Mouse (Mus musculus) midbrain, embryonic 13.5 days (tissue): ENCODE results near the gene Arl3. TPM values are rescaled to one million over a fixed set of nuclear protein-coding genes. Genes with fewer than 3 reads are reported as not detected.

Experiments used
- ATAC-seq: fragments of 200-750 bp; cut with Nextera tagmentation; 2 replicates; pipeline ENCODE4 v1.8.0; 2017; ENCODE audit warnings: mild to moderate bottlenecking, moderate TSS enrichment, moderate library complexity
- H3K27ac ChIP-seq: fragments of 300-500 bp; sonication (generic); 2 replicates; pipeline ENCODE4 v1.5.1; 2015; ENCODE audit warnings: inconsistent platforms, mild to moderate bottlenecking, moderate library complexity
- H3K27me3 ChIP-seq: fragments of 300-500 bp; sonication (generic); 2 replicates; pipeline ENCODE4 v1.6.1; 2015; ENCODE audit warnings: mild to moderate bottlenecking, inconsistent platforms
- H3K36me3 ChIP-seq: fragments of 300-500 bp; sonication (generic); 2 replicates; pipeline ENCODE4 v1.6.1; 2015; ENCODE audit warnings: mild to moderate bottlenecking, inconsistent platforms
- H3K4me1 ChIP-seq: fragments of 300-500 bp; sonication (generic); replicated peaks from 2 replicates; pipeline ENCODE4 v1.6.1; 2015; ENCODE audit warnings: inconsistent platforms
- H3K4me2 ChIP-seq: fragments of 300-500 bp; sonication (generic); replicated peaks from 2 replicates; pipeline ENCODE4 v1.6.1; 2015; ENCODE audit warnings: moderate library complexity, mild to moderate bottlenecking, inconsistent platforms
- H3K4me3 ChIP-seq: fragments of 300-500 bp; sonication (generic); replicated peaks from 2 replicates; pipeline ENCODE4 v1.5.1; 2015; ENCODE audit warnings: mild to moderate bottlenecking, inconsistent platforms
- H3K9ac ChIP-seq: fragments of 300-500 bp; sonication (generic); replicated peaks from 2 replicates; pipeline ENCODE4 v1.6.1; 2015; ENCODE audit warnings: mild to moderate bottlenecking, inconsistent platforms
- H3K9me3 ChIP-seq: fragments of 300-500 bp; sonication (generic); 2 replicates; pipeline ENCODE4 v1.6.1; 2016; ENCODE audit warnings: mild to moderate bottlenecking, inconsistent platforms
- WGBS: fragments of 180-500 bp; shearing (Covaris S2); methylation state at CpG from one replicate; pipeline ENCODE4 v1.1.7; 2015; 5-methylcytosine and 5-hydroxymethylcytosine counted together
- polyA plus RNA-seq: library from polyadenylated mRNA; unstranded; fragments of >200 nt; fragmentation: Nextera tagmentation; extraction: Ambion mirVana; gene quantifications from 2 replicates; pipeline ENCODE4 v1.2.1, GENCODE M21; 2015

Gene Arl3
- polyA plus RNA-seq, 1 experiment from 2014 or later = 238 TPM

- no peaks in the 10 kb centered on the region for H3K27me3 ChIP-seq
- no peak overlapping the region for H3K4me2 ChIP-seq
- ATAC-seq = no peak
- H3K4me3 ChIP-seq = no peak overlapping the region
- H3K9ac ChIP-seq = no peak overlapping the region
- H3K9me3 ChIP-seq = no peaks in the 10 kb centered on the region
- 67% methylated on average over 15 of the region's 15 CpGs for WGBS
- H3K27ac ChIP-seq = peak overlapping the region; percentile 39; the same call in 1 of the 2 replicates
- H3K36me3 ChIP-seq = peaks cover 50% of the 10 kb centered on the region
- peaks cover 48% of the 10 kb centered on the region for H3K4me1 ChIP-seq
Observed at GRCm38 (mm10) chr19:46483701-46484328, 89.2 kb downstream of the Arl3 start.

- no peak overlapping the region for H3K4me2 ChIP-seq
- peaks cover 57% of the 10 kb centered on the region for H3K36me3 ChIP-seq
- H3K4me1 ChIP-seq = peaks cover 48% of the 10 kb centered on the region
- no peaks in the 10 kb centered on the region for H3K9me3 ChIP-seq
- H3K4me3 ChIP-seq = no peak overlapping the region
- H3K27me3 ChIP-seq = no peaks in the 10 kb centered on the region
- ATAC-seq = no peak
- H3K9ac ChIP-seq = no peak overlapping the region
- no peak overlapping the region for H3K27ac ChIP-seq
- WGBS = 28% methylated on average over 14 of the region's 17 CpGs
Observed at GRCm38 (mm10) chr19:46482896-46483516, 90.0 kb downstream of the Arl3 start.

GRCm38 (mm10) chr19:46481756-46482155, 91.2 kb downstream of the Arl3 start:
- peaks cover 59% of the 10 kb centered on the region for H3K4me1 ChIP-seq
- H3K36me3 ChIP-seq = peaks cover 57% of the 10 kb centered on the region

GRCm38 (mm10) chr19:46481352-46481751, 91.6 kb downstream of the Arl3 start:
- ATAC-seq = peak; percentile 35; the same call in 1 of the 2 replicates
- Histone ChIP-seq H3K9ac (peak overlapping the region; percentile 23; the same call in 1 of the 2 replicates), H3K4me2 (no peak overlapping the region), H3K36me3 (peaks cover 54% of the 10 kb centered on the region), H3K9me3 (no peaks in the 10 kb centered on the region), H3K4me1 (peaks cover 60% of the 10 kb centered on the region), H3K27ac (peak overlapping the region; percentile 67), H3K4me3 (no peak overlapping the region), H3K27me3 (no peaks in the 10 kb centered on the region)
- WGBS = 1% methylated on average over 3 of the region's 3 CpGs

More at GRCm38 (mm10) chr19:46481756-46482155, 91.2 kb downstream of the Arl3 start:
- Histone ChIP-seq H3K9me3 (no peaks in the 10 kb centered on the region), H3K27ac (peak overlapping the region; percentile 67; the same call in 1 of the 2 replicates), H3K27me3 (no peaks in the 10 kb centered on the region), H3K4me3 (no peak overlapping the region), H3K9ac (0 out of 2 replicates have a peak overlapping the region, but pooled peaks have one; percentile 23), H3K4me2 (no peak overlapping the region)
- 10% methylated on average over 4 of the region's 4 CpGs for WGBS
- ATAC-seq = no peak

Other genes starting within 250 kb of the Arl3 start
- gene Psd, start 246.0 kb downstream of the Arl3 start, polyA plus RNA-seq = 61.7 and 69.0 TPM in 2 replicates
- 40.8 and 44.2 TPM in 2 replicates for gene Fbxl15, start 245.0 kb downstream of the Arl3 start, polyA plus RNA-seq
- 290 TPM in 2 replicates for gene Cuedc2, start 234.5 kb downstream of the Arl3 start, polyA plus RNA-seq
- 7.8 and 9.2 TPM in 2 replicates for gene Mfsd13a, start 232.1 kb downstream of the Arl3 start, polyA plus RNA-seq
- gene 2310034G01Rik, start 222.9 kb downstream of the Arl3 start, polyA plus RNA-seq = 1.7 TPM in 2 replicates
- gene Actr1a, start 177.4 kb downstream of the Arl3 start, polyA plus RNA-seq = 331 and 333 TPM in 2 replicates
- 27.7 and 28.6 TPM in 2 replicates for gene Sufu, start 176.3 kb downstream of the Arl3 start, polyA plus RNA-seq
- gene Trim8, start 71.5 kb downstream of the Arl3 start, polyA plus RNA-seq = 27.7 and 33.0 TPM in 2 replicates
- gene Sfxn2, start 167 bp upstream of the Arl3 start, polyA plus RNA-seq = 10.3 and 11.9 TPM in 2 replicates
- gene Wbp1l, start 25.9 kb upstream of the Arl3 start, polyA plus RNA-seq = 38.9 and 41.9 TPM in 2 replicates
- not detected in 2 replicates for gene Cyp17a1, start 100.0 kb upstream of the Arl3 start, polyA plus RNA-seq
- gene Borcs7, start 116.7 kb upstream of the Arl3 start, polyA plus RNA-seq = 20.1 and 22.3 TPM in 2 replicates
- 32.6 and 34.2 TPM in 2 replicates for gene As3mt, start 134.3 kb upstream of the Arl3 start, polyA plus RNA-seq
- 4.4 and 7.5 TPM in 2 replicates for gene Cnnm2, start 188.4 kb upstream of the Arl3 start, polyA plus RNA-seq